Mouse (Mus musculus) gonadal fat pad, adult 2 months (tissue): ENCODE data around the gene Tmprss6. TPM values are rescaled to one million over a fixed set of nuclear protein-coding genes. Genes with fewer than 3 reads are reported as not detected.

Source experiments
- DNase-seq: peaks from one replicate; pipeline ENCODE4 v3.0.0-alpha.2; 2012; ENCODE audit warnings: low read depth
- polyA plus RNA-seq: library from polyadenylated mRNA; depleted of rRNA; stranded (reverse); fragments of >200 nt; gene quantifications from 2 replicates; pipeline ENCODE4 v1.2.3, GENCODE M21; 2012; rRNA removed

Tmprss6 gene
- polyA plus RNA-seq = 0.61 and 0.84 TPM in 2 replicates

GRCm38 (mm10) chr15:78468379-78468937 is at the start of gene Tmprss6:
Gene Tmprss6 (minus strand): TSS chr15:78468634.
- no peak for DNase-seq

GRCm38 (mm10) chr15:78518221-78518620 is 49.8 kb upstream of the Tmprss6 start:
- DNase-seq = no peak

GRCm38 (mm10) chr15:78515759-78516158 is 47.3 kb upstream of the Tmprss6 start:
- DNase-seq = no peak

- DNase-seq = no peak
These were observed 46.1 kb upstream of the Tmprss6 start for GRCm38 (mm10) chr15:78514393-78515146.

- no peak for DNase-seq
These were observed 44.6 kb upstream of the Tmprss6 start for GRCm38 (mm10) chr15:78513019-78513418.

GRCm38 (mm10) chr15:78511951-78512350 is 43.5 kb upstream of the Tmprss6 start:
- DNase-seq = no peak

- DNase-seq = no peak
These were observed 42.3 kb upstream of the Tmprss6 start for GRCm38 (mm10) chr15:78510736-78511135.

- DNase-seq = no peak
These were observed 41.7 kb upstream of the Tmprss6 start for GRCm38 (mm10) chr15:78510121-78510576.

GRCm38 (mm10) chr15:78509297-78509899 is 41.0 kb upstream of the Tmprss6 start:
- DNase-seq = no peak

- DNase-seq = peak; percentile 54
These were observed 40.0 kb upstream of the Tmprss6 start for GRCm38 (mm10) chr15:78508443-78508842.

GRCm38 (mm10) chr15:78505541-78505940 is 37.1 kb upstream of the Tmprss6 start:
- peak; percentile 60 for DNase-seq

GRCm38 (mm10) chr15:78504816-78505215 is 36.4 kb upstream of the Tmprss6 start:
- DNase-seq = no peak

- no peak for DNase-seq
These were observed 35.6 kb upstream of the Tmprss6 start for GRCm38 (mm10) chr15:78504013-78504412.

- DNase-seq = no peak
These were observed 34.2 kb upstream of the Tmprss6 start for GRCm38 (mm10) chr15:78502437-78503132.

GRCm38 (mm10) chr15:78494968-78495406 is 26.6 kb upstream of the Tmprss6 start, which contains the start of gene Il2rb:
Gene Il2rb (minus strand): TSS chr15:78495271.
- no peak for DNase-seq

GRCm38 (mm10) chr15:78493401-78494010 is 25.1 kb upstream of the Tmprss6 start:
- no peak for DNase-seq

GRCm38 (mm10) chr15:78491301-78491700 is 22.9 kb upstream of the Tmprss6 start:
- no peak for DNase-seq

- DNase-seq = no peak
These were observed 21.5 kb upstream of the Tmprss6 start for GRCm38 (mm10) chr15:78489906-78490305.

- DNase-seq = no peak
These were observed 20.8 kb upstream of the Tmprss6 start for GRCm38 (mm10) chr15:78489248-78489647.

- DNase-seq = no peak
These were observed 18.6 kb upstream of the Tmprss6 start for GRCm38 (mm10) chr15:78487066-78487465.

- no peak for DNase-seq
These were observed 18.1 kb upstream of the Tmprss6 start for GRCm38 (mm10) chr15:78486564-78486963.

GRCm38 (mm10) chr15:78483311-78483710 is 14.9 kb upstream of the Tmprss6 start:
- DNase-seq = no peak
